Mouse (Mus musculus) heart, postnatal 0 days (tissue): ENCODE results near the gene Polr2j.
"Not testable (repeated sequence)": the region's sequence is repeated elsewhere in the genome, so short reads cannot be mapped to it uniquely, and the experiment has no call there.

Experiments
- CTCF ChIP-seq: IDR thresholded peaks from 2 replicates; pipeline ENCODE4 v1.5.1; 2016; ENCODE audit warnings: antibody characterized with exemption, control low read depth, low read depth
- EP300 ChIP-seq: IDR thresholded peaks from 2 replicates; pipeline ENCODE4 v1.6.1; 2016; ENCODE audit warnings: antibody characterized with exemption, low read depth

- not testable (repeated sequence) for TF ChIP-seq CTCF, EP300
Measured at GRCm38 (mm10) chr5:136113546-136113945, 2.9 kb upstream of the Polr2j start.
